Mouse (Mus musculus): ENCODE measurements at regions not wholly inside any gene's neighbourhood (a gene's known extent, or its start where the extent isn't known, plus 50 kb on each side); places are given as distances from the start of the nearest gene placed in this dataset.
A peak's percentile ranks its signal among the peaks of the same experiment; 100 is the strongest.

- ATAC-seq (no peak), DNase-seq (no peak)
- Histone ChIP-seq H3K27me3 (ENCODE audit: insufficient read depth, low read length) (no peaks in the 10 kb centered on the region), H3K36me3 (ENCODE audit: insufficient read depth) (no peaks in the 10 kb centered on the region), H3K27ac (ENCODE audit: low read depth, low read length) (no peak overlapping the region), H3K9ac (no peak overlapping the region), H3K9me3 (ENCODE audit: low read length) (no peaks in the 10 kb centered on the region), H3K4me3 (ENCODE audit: low read depth, low read length) (no peak overlapping the region), H3K4me2 (ENCODE audit: low read depth) (no peak overlapping the region), H3K4me1 (ENCODE audit: insufficient read depth) (no peaks in the 10 kb centered on the region)
- TF ChIP-seq CTCF (IDR thresholded peaks at IDR 0.05; ENCODE audit: low read depth): no peak
- WGBS: 88% methylated on average over 3 of the region's 3 CpGs
Observed at GRCm38 (mm10) chr9:94045462-94046126, 492.3 kb downstream of the 1190002N15Rik start.

- no peak for ATAC-seq
- no peak overlapping the region for H3K4me3 ChIP-seq (ENCODE audit: low read depth, low read length)
- H3K9ac ChIP-seq: no peak overlapping the region
- no peak for DNase-seq
- H3K4me1 ChIP-seq (ENCODE audit: insufficient read depth): no peaks in the 10 kb centered on the region
- WGBS: 22% methylated on average over 3 of the region's 3 CpGs
- H3K36me3 ChIP-seq (ENCODE audit: insufficient read depth): no peaks in the 10 kb centered on the region
- H3K4me2 ChIP-seq (ENCODE audit: low read depth): no peak overlapping the region
- H3K27ac ChIP-seq (ENCODE audit: low read depth, low read length): no peak overlapping the region
- TF ChIP-seq CTCF (IDR thresholded peaks at IDR 0.05; ENCODE audit: low read depth): no peak
- H3K27me3 ChIP-seq (ENCODE audit: insufficient read depth, low read length): no peaks in the 10 kb centered on the region
- H3K9me3 ChIP-seq (ENCODE audit: low read length): no peaks in the 10 kb centered on the region
Observed at GRCm38 (mm10) chr9:94023761-94024160, 514.1 kb downstream of the 1190002N15Rik start.

DNA sequence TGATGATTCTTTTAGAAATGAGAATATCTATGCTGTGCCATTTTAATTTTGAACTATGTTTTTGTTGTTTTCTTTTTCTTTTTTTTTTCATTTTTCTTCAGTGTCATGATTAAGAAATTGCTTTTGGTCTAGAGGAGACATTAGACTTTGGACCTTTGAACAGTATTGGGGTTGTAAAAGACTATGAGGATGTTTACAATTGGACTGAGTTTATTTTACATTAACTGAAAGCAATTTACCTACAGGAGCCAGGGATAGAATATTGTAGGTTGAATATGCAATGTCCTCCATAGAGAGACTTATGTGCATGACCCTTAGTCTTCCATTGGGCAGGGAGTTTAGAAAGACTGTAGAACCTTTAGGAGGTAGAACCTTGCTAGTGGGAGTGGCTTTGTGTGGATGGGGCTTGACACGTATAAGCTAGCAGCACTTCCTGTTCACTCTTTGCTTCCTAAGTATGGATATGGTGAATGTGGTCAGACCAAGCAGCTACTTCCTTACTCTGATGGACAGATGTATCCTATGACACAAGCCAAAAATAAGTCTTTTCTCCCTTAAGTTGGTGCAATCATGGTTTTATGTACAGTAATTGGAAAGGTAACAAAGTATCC, 516.5 kb downstream of the 1190002N15Rik start:
- Histone ChIP-seq H3K27ac (ENCODE audit: low read depth, low read length) (no peak overlapping the region), H3K9me3 (ENCODE audit: low read length) (no peaks in the 10 kb centered on the region), H3K4me1 (ENCODE audit: insufficient read depth) (no peaks in the 10 kb centered on the region), H3K36me3 (ENCODE audit: insufficient read depth) (no peaks in the 10 kb centered on the region), H3K4me3 (ENCODE audit: low read depth, low read length) (no peak overlapping the region), H3K9ac (no peak overlapping the region), H3K27me3 (ENCODE audit: insufficient read depth, low read length) (no peaks in the 10 kb centered on the region), H3K4me2 (ENCODE audit: low read depth) (no peak overlapping the region)
- no peak for DNase-seq
- no peak for TF ChIP-seq CTCF (IDR thresholded peaks at IDR 0.05; ENCODE audit: low read depth)
- ATAC-seq: no peak
- WGBS: 84% methylated on average over 1 of the region's 1 CpGs

DNA sequence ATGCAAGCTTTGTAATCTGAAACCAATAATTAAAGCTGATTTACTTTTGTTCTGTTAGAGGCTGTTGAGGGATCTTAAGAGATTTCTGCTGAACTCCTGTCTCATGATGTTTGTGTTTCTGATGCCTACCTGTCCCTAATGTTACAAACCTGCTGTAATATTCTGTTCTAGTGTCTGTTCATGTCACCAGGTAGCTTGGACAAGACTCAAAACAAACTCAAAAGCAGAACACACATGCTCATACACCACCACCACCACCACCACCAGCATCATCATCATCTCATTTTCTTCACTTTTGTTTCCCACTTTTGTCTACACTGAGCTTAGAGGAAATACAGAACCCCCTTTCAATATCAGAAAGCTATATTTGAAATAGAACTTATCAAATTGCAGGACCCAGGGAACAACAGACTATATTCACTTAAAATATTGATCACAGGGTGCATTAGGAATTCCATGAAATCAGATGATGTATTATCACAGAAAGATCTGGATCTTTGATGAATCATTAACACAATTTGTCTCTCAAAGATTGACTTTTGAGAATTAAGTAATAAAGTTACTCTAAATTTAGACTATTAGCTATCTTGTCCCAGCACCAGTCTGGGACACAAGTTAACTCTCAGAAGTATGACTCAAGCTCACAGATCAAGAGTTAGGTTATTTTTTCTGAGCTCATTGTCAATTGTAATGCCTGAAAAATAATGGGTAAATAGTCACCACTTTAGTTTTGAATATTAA, 521.0 kb downstream of the 1190002N15Rik start:
- DNase-seq (no peak), ATAC-seq (no peak)
- Histone ChIP-seq H3K4me1 (ENCODE audit: insufficient read depth) (no peaks in the 10 kb centered on the region), H3K9me3 (ENCODE audit: low read length) (no peaks in the 10 kb centered on the region), H3K4me2 (ENCODE audit: low read depth) (no peak overlapping the region), H3K27me3 (ENCODE audit: insufficient read depth, low read length) (no peaks in the 10 kb centered on the region), H3K9ac (no peak overlapping the region), H3K4me3 (ENCODE audit: low read depth, low read length) (no peak overlapping the region), H3K27ac (ENCODE audit: low read depth, low read length) (no peak overlapping the region), H3K36me3 (ENCODE audit: insufficient read depth) (no peaks in the 10 kb centered on the region)
- TF ChIP-seq CTCF (IDR thresholded peaks at IDR 0.05; ENCODE audit: low read depth): no peak

- no peaks in the 10 kb centered on the region for H3K27me3 ChIP-seq (ENCODE audit: insufficient read depth, low read length)
- TF ChIP-seq CTCF (IDR thresholded peaks at IDR 0.05; ENCODE audit: low read depth): no peak
- no peaks in the 10 kb centered on the region for H3K9me3 ChIP-seq (ENCODE audit: low read length)
- WGBS: 73% methylated on average over 3 of the region's 3 CpGs
- no peaks in the 10 kb centered on the region for H3K4me1 ChIP-seq (ENCODE audit: insufficient read depth)
- H3K9ac ChIP-seq: no peak overlapping the region
- H3K4me2 ChIP-seq (ENCODE audit: low read depth): no peak overlapping the region
- no peak overlapping the region for H3K27ac ChIP-seq (ENCODE audit: low read depth, low read length)
- ATAC-seq (peak; percentile 63; the same call in 1 of the 2 replicates), DNase-seq (peak; percentile 35)
- H3K36me3 ChIP-seq (ENCODE audit: insufficient read depth): no peaks in the 10 kb centered on the region
- H3K4me3 ChIP-seq (ENCODE audit: low read depth, low read length): no peak overlapping the region
Observed at GRCm38 (mm10) chr9:93992216-93992615, 545.7 kb downstream of the 1190002N15Rik start.

- no peak overlapping the region for H3K9ac ChIP-seq
- H3K4me2 ChIP-seq (ENCODE audit: low read depth): no peak overlapping the region
- no peak overlapping the region for H3K27ac ChIP-seq (ENCODE audit: low read depth, low read length)
- no peak overlapping the region for H3K4me3 ChIP-seq (ENCODE audit: low read depth, low read length)
- DNase-seq: no peak
- no peaks in the 10 kb centered on the region for H3K9me3 ChIP-seq (ENCODE audit: low read length)
- H3K4me1 ChIP-seq (ENCODE audit: insufficient read depth): no peaks in the 10 kb centered on the region
- TF ChIP-seq CTCF (IDR thresholded peaks at IDR 0.05; ENCODE audit: low read depth): no peak
- 67% methylated on average over 1 of the region's 1 CpGs for WGBS
- H3K27me3 ChIP-seq (ENCODE audit: insufficient read depth, low read length): no peaks in the 10 kb centered on the region
- ATAC-seq: no peak
- no peaks in the 10 kb centered on the region for H3K36me3 ChIP-seq (ENCODE audit: insufficient read depth)
Observed at GRCm38 (mm10) chr9:93991141-93991540, 546.7 kb downstream of the 1190002N15Rik start.

GRCm38 (mm10) chr9:93981136-93981535, 556.7 kb downstream of the 1190002N15Rik start:
- Histone ChIP-seq H3K4me2 (ENCODE audit: low read depth) (no peak overlapping the region), H3K9ac (no peak overlapping the region), H3K4me1 (ENCODE audit: insufficient read depth) (no peaks in the 10 kb centered on the region), H3K27me3 (ENCODE audit: insufficient read depth, low read length) (no peaks in the 10 kb centered on the region), H3K9me3 (ENCODE audit: low read length) (no peaks in the 10 kb centered on the region), H3K4me3 (ENCODE audit: low read depth, low read length) (no peak overlapping the region), H3K36me3 (ENCODE audit: insufficient read depth) (no peaks in the 10 kb centered on the region), H3K27ac (ENCODE audit: low read depth, low read length) (no peak overlapping the region)
- no peak for ATAC-seq
- no peak for TF ChIP-seq CTCF (IDR thresholded peaks at IDR 0.05; ENCODE audit: low read depth)
- 60% methylated on average over 2 of the region's 2 CpGs for WGBS
- DNase-seq: no peak

Data from forebrain, postnatal 0 days (tissue).